Mouse (Mus musculus): ENCODE measurements at regions not wholly inside any gene's neighbourhood (a gene's known extent, or its start where the extent isn't known, plus 50 kb on each side); places are given as distances from the start of the nearest gene placed in this dataset.

GRCm38 (mm10) chr16:91970461-91970860 lies 87.6 kb upstream of the Mrps6 start:
- no peak for TF ChIP-seq CTCF (conservative IDR thresholded peaks at IDR 0.05)
- no peak for DNase-seq (ENCODE audit: low spot score in 2 of 2)
- H3K4me3 ChIP-seq = no peak overlapping the region
- H3K27ac ChIP-seq = no peak overlapping the region

- TF ChIP-seq CTCF (conservative IDR thresholded peaks at IDR 0.05) = no peak
- H3K27ac ChIP-seq = no peak overlapping the region
- DNase-seq (ENCODE audit: low spot score in 2 of 2) = no peak
- H3K4me3 ChIP-seq = no peak overlapping the region
These were observed 84.9 kb upstream of the Mrps6 start for GRCm38 (mm10) chr16:91973183-91973582.

GRCm38 (mm10) chr16:91976194-91976805 lies 81.8 kb upstream of the Mrps6 start:
- TF ChIP-seq CTCF (conservative IDR thresholded peaks at IDR 0.05) = no peak
- Histone ChIP-seq H3K27ac (no peak overlapping the region), H3K4me3 (no peak overlapping the region)
- DNase-seq (ENCODE audit: low spot score in 2 of 2) = no peak

GRCm38 (mm10) chr16:91978423-91978822 lies 79.6 kb upstream of the Mrps6 start:
- no peak for DNase-seq (ENCODE audit: low spot score in 2 of 2)
- no peak overlapping the region for H3K4me3 ChIP-seq

GRCm38 (mm10) chr16:91978846-91979245 lies 79.2 kb upstream of the Mrps6 start:
- DNase-seq (ENCODE audit: low spot score in 2 of 2) = no peak
- Histone ChIP-seq H3K4me3 (no peak overlapping the region), H3K27ac (no peak overlapping the region)
- TF ChIP-seq CTCF (conservative IDR thresholded peaks at IDR 0.05) = no peak

More at GRCm38 (mm10) chr16:91978423-91978822, 79.6 kb upstream of the Mrps6 start:
- no peak for TF ChIP-seq CTCF (conservative IDR thresholded peaks at IDR 0.05)
- no peak overlapping the region for H3K27ac ChIP-seq

GRCm38 (mm10) chr16:91980482-91980881 lies 77.6 kb upstream of the Mrps6 start:
- TF ChIP-seq CTCF (conservative IDR thresholded peaks at IDR 0.05) = no peak
- Histone ChIP-seq H3K4me3 (no peak overlapping the region), H3K27ac (no peak overlapping the region)
- no peak for DNase-seq (ENCODE audit: low spot score in 2 of 2)

GRCm38 (mm10) chr16:91985211-91985610 lies 72.9 kb upstream of the Mrps6 start:
- no peak for DNase-seq (ENCODE audit: low spot score in 2 of 2)
- no peak for TF ChIP-seq CTCF (conservative IDR thresholded peaks at IDR 0.05)
- Histone ChIP-seq H3K27ac (no peak overlapping the region), H3K4me3 (no peak overlapping the region)

GRCm38 (mm10) chr16:91989332-91989731 lies 68.7 kb upstream of the Mrps6 start:
- TF ChIP-seq CTCF (conservative IDR thresholded peaks at IDR 0.05) = no peak
- DNase-seq (ENCODE audit: low spot score in 2 of 2) = no peak
- H3K27ac ChIP-seq = no peak overlapping the region
- H3K4me3 ChIP-seq = no peak overlapping the region

- peak; percentile 16 to 56 for DNase-seq (ENCODE audit: low spot score in 2 of 2)
- H3K4me3 ChIP-seq = peak overlapping the region; percentile 44
- no peak for TF ChIP-seq CTCF (conservative IDR thresholded peaks at IDR 0.05)
- H3K27ac ChIP-seq = peak overlapping the region; percentile 78
These were observed 62.4 kb upstream of the Mrps6 start for GRCm38 (mm10) chr16:91995459-91996190.

- no peak for TF ChIP-seq CTCF (conservative IDR thresholded peaks at IDR 0.05)
- Histone ChIP-seq H3K4me3 (no peak overlapping the region), H3K27ac (0 out of 2 replicates have a peak overlapping the region, but pooled peaks have one; percentile 14)
- DNase-seq (ENCODE audit: low spot score in 2 of 2) = no peak
These were observed 50.7 kb upstream of the Mrps6 start for GRCm38 (mm10) chr16:92007351-92007750.

All from layer of hippocampus, adult 2 months (tissue).